In genomic region chr16:17813173-17813572, GRCm38 (mm10) we compare ENCODE assay signal across 23 mouse cellular contexts. TPM values are rescaled to one million over a fixed set of nuclear protein-coding genes. Genes with fewer than 3 reads are reported as not detected.
A peak's percentile ranks its signal among the peaks of the same experiment; 100 is the strongest.
DNase-seq lines count a peak whose midpoint lies in the region; ATAC-seq and TF ChIP-seq lines count a peak whose summit lies in the region.
"Had no signal": no experiment of that assay in that cellular context is flagged by ENCODE, and none has a peak within 500 bp of the region (broad histone marks: within the 10 kb centered on the region; RNA-seq: fewer than 3 reads in every experiment).

No protein-coding gene starts in this region.

- TF ChIP-seq CTCF in Patski (IDR thresholded peaks at IDR 0.05) = no peak

- no peak overlapping the region for H3K4me3 ChIP-seq in heart, embryonic 14.5 days (ENCODE audit: control insufficient read depth in 1 of 2, insufficient read depth in 1 of 2, low read depth in 1 of 2, low read length in 2 of 2)
- H3K4me3 ChIP-seq in heart, embryonic 10.5 days = no peak overlapping the region
- H3K4me3 ChIP-seq: embryonic facial prominence, embryonic 15.5 days; erythroblast, embryonic 14.5 days; forebrain, embryonic 15.5 days; heart, adult 2 months; heart, embryonic 15.5 days had no signal

- no peak for DNase-seq in heart, embryonic 10.5 days (ENCODE audit: low spot score)
- peak; percentile 84 for DNase-seq in Muller cell, postnatal 12 days (ENCODE audit: inconsistent ontology term)
- DNase-seq in Patski (ENCODE audit: low read depth, low spot score) = no peak
- peak; percentile 21 for DNase-seq in yolk sac, embryonic 10.5 days (ENCODE audit: low spot score)
- DNase-seq: adrenal gland, postnatal 10 days; cerebellum, adult 11 months; cerebellum, adult 9-10 months; cerebellum, postnatal 25 days; heart, adult 2 months; kidney, adult 11 months had no signal

- peak overlapping the region; percentile 11; the same call in 1 of the 2 replicates for H3K9ac ChIP-seq in heart, embryonic 14.5 days (ENCODE audit: low read length)
- H3K9ac ChIP-seq: embryonic facial prominence, embryonic 15.5 days; forebrain, embryonic 15.5 days; heart, embryonic 15.5 days had no signal

- POLR2A ChIA-PET in Patski (lab: Charles Lee) = interaction anchor here (0.6 to 1.7 kb wide), 5 partner anchors 18 to 81 kb away, joined by 3 to 4 read pairs (median 3); partner anchors contain the start of gene Med15

- H3K27ac ChIP-seq in heart, embryonic 14.5 days (replicated peaks in 1 of 2; ENCODE audit: control insufficient read depth in 1 of 2, insufficient read depth in 1 of 2, low read depth in 2 of 2, low read length in 2 of 2) = no peak overlapping the region
- no peak overlapping the region for H3K27ac ChIP-seq in heart, embryonic 10.5 days
- H3K27ac ChIP-seq: embryonic facial prominence, embryonic 15.5 days; forebrain, embryonic 15.5 days; heart, adult 2 months; heart, embryonic 15.5 days; hindbrain, postnatal 0 days had no signal

- no peaks in the 10 kb centered on the region for H3K36me3 ChIP-seq in heart, embryonic 14.5 days (ENCODE audit: control insufficient read depth, insufficient read depth, low read length)
- no peaks in the 10 kb centered on the region for H3K36me3 ChIP-seq in heart, embryonic 10.5 days
- H3K36me3 ChIP-seq: embryonic facial prominence, embryonic 15.5 days; forebrain, embryonic 15.5 days; heart, embryonic 15.5 days had no signal

- 25% methylated on average over 4 of the region's 4 CpGs for WGBS in heart, embryonic 14.5 days
- WGBS in heart, embryonic 10.5 days = 24% methylated on average over 4 of the region's 4 CpGs

- peaks cover 9 to 27% of the 10 kb centered on the region in 2 experiments; a peak in 3 of 4 replicates for H3K4me1 ChIP-seq in heart, embryonic 14.5 days (ENCODE audit: control insufficient read depth in 2 of 2, insufficient read depth in 2 of 2, low read length in 2 of 2)
- peaks cover 33% of the 10 kb centered on the region for H3K4me1 ChIP-seq in heart, embryonic 10.5 days

- no peaks in the 10 kb centered on the region for H3K9me3 ChIP-seq in heart, embryonic 14.5 days (ENCODE audit: control insufficient read depth, low read length)
- H3K9me3 ChIP-seq in heart, embryonic 10.5 days = no peaks in the 10 kb centered on the region
- H3K9me3 ChIP-seq: embryonic facial prominence, embryonic 15.5 days; forebrain, embryonic 15.5 days; heart, embryonic 15.5 days had no signal

- in situ Hi-C loops in Patski (cut with MboI; ENCODE audit: low pct_unique_long_range_greater_than_20kb) = loop anchor here (5.0 kb wide), 1 partner anchor 81 kb away; the partner anchor contains the start of gene Med15

- H3K27me3 ChIP-seq in heart, embryonic 14.5 days (ENCODE audit: control insufficient read depth, insufficient read depth, low read length) = peaks cover 13% of the 10 kb centered on the region
- peaks cover 54% of the 10 kb centered on the region for H3K27me3 ChIP-seq in heart, embryonic 10.5 days (ENCODE audit: insufficient read depth, poor library complexity, severe bottlenecking)
- H3K27me3 ChIP-seq in Patski = no peaks in the 10 kb centered on the region
- H3K27me3 ChIP-seq: embryonic facial prominence, embryonic 15.5 days had no signal

- H3K4me2 ChIP-seq in heart, embryonic 14.5 days (ENCODE audit: low read length) = no peak overlapping the region
- H3K4me2 ChIP-seq: embryonic facial prominence, embryonic 15.5 days; forebrain, embryonic 15.5 days; heart, embryonic 15.5 days had no signal

- ATAC-seq in heart, embryonic 14.5 days (ENCODE audit: insufficient number of reproducible peaks, insufficient read depth, low FRiP score, low read depth) = no peak
- peak; percentile 68 for ATAC-seq in Patski
- ATAC-seq in erythroid progenitor cell, adult 5-6 weeks (replicated peaks; ENCODE audit: low FRiP score, poor library complexity, severe bottlenecking) = no peak
- ATAC-seq: forebrain, embryonic 15.5 days; hindbrain, postnatal 0 days had no signal

- CTCF ChIA-PET in Patski (lab: Charles Lee) = interaction anchor here (1.0 to 4.2 kb wide), 15 partner anchors 8 to 105 kb away, joined by 3 to 26 read pairs (median 11); partner anchors contain the start of gene Med15

RNA-seq across cellular contexts. Expression of gene Scarf2, which starts 16.1 kb away (rescaled TPM):
- 7.9 and 11.1 TPM in 2 replicates for polyA plus RNA-seq in heart, embryonic 14.5 days (2014; fragmentation: Nextera tagmentation; extraction: Ambion mirVana)
- polyA plus RNA-seq in heart, embryonic 10.5 days (2016; fragmentation: Nextera tagmentation; extraction: Ambion mirVana) = 7.0 and 12.9 TPM in 2 replicates
- polyA plus RNA-seq in Patski (2021) = 60.3 TPM
- total RNA-seq in erythroid progenitor cell, adult 5-6 weeks (2015; ENCODE audit: low replicate concordance) = 0.42 TPM in 1 of 2 replicates, not detected in the other
- total RNA-seq in erythroid progenitor cell, adult 5-6 weeks (2017; ENCODE audit: low replicate concordance) = not detected in 2 replicates

RNA-seq across cellular contexts. Expression of gene B830017H08Rik, which starts 19.7 kb away (rescaled TPM):
- not detected in 2 replicates for polyA plus RNA-seq in heart, embryonic 14.5 days (2014; fragmentation: Nextera tagmentation; extraction: Ambion mirVana)
- polyA plus RNA-seq in heart, embryonic 10.5 days (2016; fragmentation: Nextera tagmentation; extraction: Ambion mirVana) = not detected in 2 replicates
- polyA plus RNA-seq in Patski (2021) = 0.21 TPM
- not detected in 2 replicates for total RNA-seq in erythroid progenitor cell, adult 5-6 weeks (2015; ENCODE audit: low replicate concordance)
- total RNA-seq in erythroid progenitor cell, adult 5-6 weeks (2017; ENCODE audit: low replicate concordance) = not detected in 2 replicates
- total RNA-seq: adrenal gland, postnatal 10 days; ES-E14; gastrocnemius, adult 8-10 months; heart, adult 2 months; heart, postnatal 25 days had no signal
- polyA plus RNA-seq: erythroblast, embryonic 14.5 days; forebrain, embryonic 11.5 days; gonadal fat pad, adult 2 months; heart, adult 2 months; heart, embryonic 15.5 days; intestine, embryonic 14.5 days had no signal

RNA-seq across cellular contexts. Expression of gene Car15, which starts 25.0 kb away (rescaled TPM):
- polyA plus RNA-seq in heart, embryonic 14.5 days (2014; fragmentation: Nextera tagmentation; extraction: Ambion mirVana) = 1.0 and 1.3 TPM in 2 replicates
- polyA plus RNA-seq in heart, embryonic 10.5 days (2016; fragmentation: Nextera tagmentation; extraction: Ambion mirVana) = 2.0 and 2.3 TPM in 2 replicates
- polyA plus RNA-seq in Patski (2021) = 1.4 TPM
- total RNA-seq in erythroid progenitor cell, adult 5-6 weeks (2015; ENCODE audit: low replicate concordance) = 7.1 and 9.7 TPM in 2 replicates
- total RNA-seq in erythroid progenitor cell, adult 5-6 weeks (2017; ENCODE audit: low replicate concordance) = 4.6 and 9.5 TPM in 2 replicates

RNA-seq across cellular contexts. Expression of gene Klhl22, which starts 53.8 kb away (rescaled TPM):
- polyA plus RNA-seq in heart, embryonic 14.5 days (2014; fragmentation: Nextera tagmentation; extraction: Ambion mirVana) = 42.0 and 43.6 TPM in 2 replicates
- 47.2 and 55.4 TPM in 2 replicates for polyA plus RNA-seq in heart, embryonic 10.5 days (2016; fragmentation: Nextera tagmentation; extraction: Ambion mirVana)
- 128 TPM for polyA plus RNA-seq in Patski (2021)
- total RNA-seq in erythroid progenitor cell, adult 5-6 weeks (2015; ENCODE audit: low replicate concordance) = 4.2 and 5.4 TPM in 2 replicates
- total RNA-seq in erythroid progenitor cell, adult 5-6 weeks (2017; ENCODE audit: low replicate concordance) = 3.7 and 3.9 TPM in 2 replicates

Comparison
In these comparisons a context has a peak if more than half of its experiments do, and no peak if none do; other contexts are left out.
1. DNase-seq: peak in Muller cell, postnatal 12 days (single experiment) and yolk sac, embryonic 10.5 days (single experiment); none in heart, embryonic 10.5 days (single experiment) and Patski (single experiment).